Mouse (Mus musculus) frontal cortex, postnatal 14 days (tissue): ENCODE measurements around the gene Dtnbp1.

Experiments
- DNase-seq, 2 experiments: peaks; one replicate each; pipeline ENCODE4 v3.0.0; 2022; ENCODE audit warnings: low spot score in 2 of 2

The Dtnbp1 gene

DNA sequence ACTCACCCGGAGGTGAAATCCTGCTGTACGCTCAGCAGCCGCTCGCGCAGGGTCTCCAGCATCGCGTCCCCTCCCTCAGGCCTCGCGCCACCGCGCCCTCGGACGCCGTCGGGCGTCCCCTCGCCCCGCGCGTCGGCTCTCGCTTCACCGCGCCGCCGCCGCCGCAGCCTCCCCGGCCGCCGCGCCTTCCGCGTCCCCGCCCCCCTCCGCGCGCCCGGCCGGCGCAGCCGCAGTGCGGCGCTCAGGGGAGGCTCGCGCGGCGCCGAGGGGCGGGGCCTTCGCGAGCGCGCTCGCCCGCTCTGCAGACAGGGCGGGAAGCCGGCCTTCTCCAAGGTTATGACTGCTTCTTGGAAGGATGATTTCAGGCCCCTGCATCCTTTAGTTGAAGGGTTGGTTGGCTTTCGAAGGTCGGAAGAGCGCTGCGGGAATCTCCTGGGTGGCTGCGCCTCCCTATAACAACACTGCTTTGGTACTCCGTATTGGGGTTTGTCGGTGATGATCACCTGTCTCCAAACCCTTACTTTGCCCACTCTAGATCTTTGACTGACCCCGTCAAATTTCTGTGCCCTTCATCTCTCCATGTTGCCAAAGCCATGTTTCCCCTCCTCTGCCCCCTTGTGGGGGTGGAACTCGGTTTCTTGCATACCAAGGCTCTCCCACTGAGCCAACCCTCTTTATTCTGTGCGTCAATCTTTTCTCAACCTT is at the start of gene Dtnbp1:
Gene Dtnbp1, minus strand, starts transcription at position 237 of the 705 bp plus-strand sequence.
- peak in 1 of 2 experiments; percentile 37 for DNase-seq

GRCm38 (mm10) chr13:45049261-45050020 is 47.5 kb upstream of the Dtnbp1 start:
- DNase-seq: no peak

DNA sequence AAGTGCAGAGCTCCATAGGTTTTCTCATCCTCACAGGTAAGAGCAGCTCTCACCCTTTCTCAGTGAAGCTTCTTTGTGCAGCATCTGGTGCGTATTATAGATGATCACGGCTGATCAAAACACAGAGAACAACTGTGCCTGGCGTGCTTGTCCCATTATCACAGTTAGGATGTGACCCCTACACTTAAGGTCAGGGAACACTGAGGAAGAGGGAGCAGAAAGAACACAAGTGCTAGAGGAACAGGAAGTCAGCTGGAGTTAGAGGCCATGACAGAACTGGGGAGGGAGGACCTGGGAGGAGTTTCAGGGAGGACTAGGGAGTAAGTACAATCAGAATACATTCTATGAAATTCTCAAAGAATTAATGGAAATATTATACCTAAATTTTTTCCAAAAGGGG is 41.5 kb upstream of the Dtnbp1 start:
- no peak for DNase-seq

GRCm38 (mm10) chr13:45040741-45041140 is 38.8 kb upstream of the Dtnbp1 start:
- DNase-seq: no peak

GRCm38 (mm10) chr13:45040195-45040594 is 38.2 kb upstream of the Dtnbp1 start:
- no peak for DNase-seq

- DNase-seq: no peak
These were observed 34.5 kb upstream of the Dtnbp1 start for GRCm38 (mm10) chr13:45036417-45036816.

DNA sequence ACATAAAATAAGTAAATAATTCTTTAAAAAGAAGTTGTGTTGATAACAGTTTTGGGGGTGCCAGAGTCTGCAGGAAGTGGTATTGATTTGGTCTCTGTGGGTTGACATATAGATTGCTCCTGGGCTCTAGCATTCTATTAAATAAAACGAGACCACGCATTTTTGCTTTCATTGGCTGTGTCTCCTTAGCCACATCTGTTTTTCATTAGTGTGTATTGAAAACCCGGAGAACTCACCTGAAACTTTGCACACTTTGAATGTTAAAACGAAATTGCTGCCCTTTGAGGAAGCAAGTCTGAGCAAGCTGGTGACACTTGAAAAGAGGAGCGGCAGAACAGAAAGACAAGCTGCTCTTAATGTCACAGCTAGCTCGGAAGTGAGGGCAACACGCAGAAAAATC is 32.8 kb upstream of the Dtnbp1 start:
- no peak for DNase-seq

DNA sequence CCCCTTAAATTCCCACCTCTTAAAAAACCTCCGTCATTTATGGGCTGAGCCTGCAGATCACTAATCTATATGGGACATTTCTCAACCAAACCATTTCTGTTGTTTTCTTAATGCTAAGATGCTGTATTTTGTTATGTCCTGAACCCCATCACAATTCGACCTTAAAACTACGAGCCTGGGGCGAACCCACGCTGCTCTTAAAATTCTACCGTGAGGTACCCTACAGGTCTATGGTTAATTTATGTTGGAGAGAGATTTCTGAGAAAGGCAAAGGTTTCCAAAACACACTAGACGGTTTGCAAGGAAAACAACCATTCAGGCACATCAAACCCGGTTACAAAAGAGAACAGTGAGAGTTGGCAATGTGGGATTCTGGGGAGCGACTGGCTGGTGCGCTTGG is 31.4 kb upstream of the Dtnbp1 start:
- no peak for DNase-seq

DNA sequence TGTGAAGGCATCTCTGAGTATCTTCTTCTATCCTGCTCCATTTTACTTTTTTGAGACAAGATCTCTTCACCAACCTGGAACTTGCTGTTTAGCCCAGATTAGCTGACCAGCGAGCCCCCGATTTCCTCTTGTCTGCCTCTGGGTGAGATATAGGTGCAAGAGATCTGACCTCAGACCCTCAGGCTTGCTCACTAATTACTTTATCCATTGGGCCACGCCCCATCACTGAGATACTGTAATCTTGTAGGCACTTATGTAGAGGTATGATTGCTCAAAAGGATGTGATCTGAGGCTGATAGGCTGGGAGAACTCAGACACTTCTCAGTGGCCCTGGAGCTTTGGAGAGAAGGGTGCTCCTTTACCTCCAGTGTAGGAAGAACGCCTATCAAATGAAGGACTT is 30.5 kb upstream of the Dtnbp1 start:
- DNase-seq: no peak

GRCm38 (mm10) chr13:45031748-45032147 is 29.8 kb upstream of the Dtnbp1 start:
- DNase-seq: no peak

DNA sequence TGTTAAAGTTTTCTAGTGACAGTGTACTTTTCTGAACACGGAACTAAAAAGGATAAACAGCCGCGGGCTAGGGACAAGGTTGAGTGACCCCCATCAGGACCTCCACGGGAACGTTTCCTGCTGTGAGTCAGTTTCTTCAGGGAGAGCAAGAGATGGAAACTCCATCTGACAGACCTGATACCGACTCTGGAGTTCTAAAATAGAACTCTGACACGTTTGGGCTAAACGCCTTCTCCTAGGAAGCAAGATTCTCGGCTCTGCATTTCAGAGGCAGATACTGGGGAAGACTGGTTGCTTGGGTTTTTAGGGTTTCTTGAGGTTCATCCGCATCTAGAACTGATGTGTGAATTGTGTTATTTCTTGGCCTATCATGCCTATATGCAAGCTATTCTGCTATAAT is 29.4 kb upstream of the Dtnbp1 start:
- no peak for DNase-seq

DNA sequence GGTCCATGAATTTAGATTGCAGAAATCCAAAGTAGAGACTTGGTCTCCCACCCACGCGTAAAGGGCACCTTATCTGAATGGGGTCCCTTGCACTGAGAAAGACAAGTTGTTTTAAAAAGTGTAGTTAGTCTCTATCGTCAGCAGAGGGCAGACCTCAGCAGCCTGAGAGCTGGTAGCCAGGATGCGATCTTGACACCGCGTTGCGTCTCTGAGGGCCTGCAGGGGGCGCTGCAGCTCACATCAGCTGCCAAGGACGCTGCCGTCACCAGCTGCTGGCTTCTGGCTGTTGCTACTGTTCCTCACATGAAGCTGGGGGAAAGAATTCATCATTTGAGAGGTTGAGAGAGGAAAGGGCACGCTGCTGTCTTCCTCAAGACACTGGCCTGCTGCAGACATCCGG is 28.9 kb upstream of the Dtnbp1 start:
- peak; percentile 77 to 84 for DNase-seq

GRCm38 (mm10) chr13:45029791-45030190 is 27.8 kb upstream of the Dtnbp1 start:
- DNase-seq: no peak

GRCm38 (mm10) chr13:45026291-45026690 is 24.3 kb upstream of the Dtnbp1 start:
- no peak for DNase-seq

GRCm38 (mm10) chr13:45024821-45025220 is 22.9 kb upstream of the Dtnbp1 start:
- DNase-seq: no peak

GRCm38 (mm10) chr13:45023356-45024150 is 21.6 kb upstream of the Dtnbp1 start:
- no peak for DNase-seq

GRCm38 (mm10) chr13:45008150-45008549 is 6.2 kb upstream of the Dtnbp1 start:
- no peak for DNase-seq

GRCm38 (mm10) chr13:45007726-45008125 is 5.8 kb upstream of the Dtnbp1 start:
- no peak for DNase-seq

DNA sequence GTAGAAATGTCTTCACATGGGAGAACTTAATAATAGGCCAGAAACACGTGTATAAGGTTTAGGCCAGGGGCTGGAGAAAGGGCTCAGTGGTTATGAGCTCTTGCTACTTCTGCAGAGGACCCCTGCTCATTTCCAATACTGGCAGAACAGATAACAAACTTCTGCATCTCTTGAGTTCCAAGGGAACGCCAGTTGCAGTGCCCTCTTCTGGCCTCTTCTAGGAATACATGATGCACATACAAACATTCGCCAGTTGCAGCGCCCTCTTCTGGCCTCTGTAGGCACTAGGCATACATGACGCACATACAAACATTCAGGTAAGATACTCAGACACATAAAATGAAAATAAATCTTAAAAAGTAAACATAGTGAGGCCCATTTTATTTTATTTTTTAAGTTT is 4.5 kb upstream of the Dtnbp1 start:
- DNase-seq: no peak

DNA sequence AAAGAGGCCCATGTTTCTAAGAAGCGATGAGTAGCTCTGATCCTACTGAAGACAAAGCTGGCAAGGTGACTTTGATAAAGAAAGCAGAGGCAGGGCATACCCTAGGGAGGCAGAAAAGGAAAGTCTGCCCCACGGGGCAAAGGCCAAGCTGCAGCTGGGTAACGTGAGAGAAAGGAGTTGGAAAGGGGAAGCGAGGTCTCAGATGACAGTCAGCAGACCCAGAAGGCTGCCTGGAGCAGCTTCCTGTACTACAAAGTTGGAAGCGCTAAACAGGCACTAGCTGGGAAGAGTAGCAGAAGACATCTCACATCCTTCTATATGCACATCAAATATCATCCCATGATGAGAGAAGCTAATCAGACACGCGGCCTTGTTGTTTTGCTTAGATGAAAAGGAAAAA is 3.9 kb upstream of the Dtnbp1 start:
- no peak for DNase-seq

- no peak for DNase-seq
These were observed 3.1 kb upstream of the Dtnbp1 start for GRCm38 (mm10) chr13:45004987-45005592.

GRCm38 (mm10) chr13:45003026-45003425 is 1.1 kb upstream of the Dtnbp1 start:
- no peak for DNase-seq
